In genomic region chr12:100392466-100392865, GRCm38 (mm10) we compare ENCODE assay signal across 12 mouse cellular contexts.
DNase-seq lines count a peak whose midpoint lies in the region; ATAC-seq and TF ChIP-seq lines count a peak whose summit lies in the region.
"Had no signal": no experiment of that assay in that cellular context is flagged by ENCODE, and none has a peak within 500 bp of the region (broad histone marks: within the 10 kb centered on the region; RNA-seq: fewer than 3 reads in every experiment).

No protein-coding gene starts in this region.

- no peak for TF ChIP-seq CTCF in hindbrain, postnatal 0 days (IDR thresholded peaks at IDR 0.05; ENCODE audit: low read depth)
- no peak for TF ChIP-seq CTCF in stomach, postnatal 0 days (IDR thresholded peaks at IDR 0.05; ENCODE audit: low read depth)

- no peak overlapping the region for H3K4me2 ChIP-seq in hindbrain, postnatal 0 days (ENCODE audit: low read depth, low read length)
- H3K4me2 ChIP-seq in hindbrain, embryonic 14.5 days (replicated peaks) = no peak overlapping the region
- no peak overlapping the region for H3K4me2 ChIP-seq in midbrain, embryonic 15.5 days
- H3K4me2 ChIP-seq in midbrain, embryonic 11.5 days = no peak overlapping the region
- no peak overlapping the region for H3K4me2 ChIP-seq in stomach, postnatal 0 days (replicated peaks; ENCODE audit: low read depth)
- H3K4me2 ChIP-seq: embryonic facial prominence, embryonic 13.5 days; limb, embryonic 13.5 days; lung, embryonic 15.5 days had no signal

- no peak for TF ChIP-seq EP300 in stomach, postnatal 0 days (optimal IDR thresholded peaks at IDR 0.05)

- no peaks in the 10 kb centered on the region for H3K27me3 ChIP-seq in hindbrain, postnatal 0 days (ENCODE audit: insufficient read depth, low read length)
- no peaks in the 10 kb centered on the region for H3K27me3 ChIP-seq in hindbrain, embryonic 14.5 days (ENCODE audit: control insufficient read depth, insufficient read depth, low read length)
- no peaks in the 10 kb centered on the region for H3K27me3 ChIP-seq in midbrain, embryonic 15.5 days (replicated peaks)
- H3K27me3 ChIP-seq in midbrain, embryonic 11.5 days (ENCODE audit: control insufficient read depth, insufficient read depth, low read length) = no peaks in the 10 kb centered on the region
- H3K27me3 ChIP-seq in stomach, postnatal 0 days (ENCODE audit: control insufficient read depth, insufficient read depth, low read length) = no peaks in the 10 kb centered on the region
- H3K27me3 ChIP-seq: embryonic facial prominence, embryonic 13.5 days; limb, embryonic 13.5 days; lung, embryonic 15.5 days had no signal

- H3K36me3 ChIP-seq in hindbrain, postnatal 0 days (ENCODE audit: insufficient read depth, low read length) = peaks cover 4% of the 10 kb centered on the region; the same call in 1 of the 2 replicates
- peaks cover 11% of the 10 kb centered on the region; the same call in 1 of the 2 replicates for H3K36me3 ChIP-seq in hindbrain, embryonic 14.5 days (replicated peaks; ENCODE audit: control insufficient read depth, insufficient read depth)
- H3K36me3 ChIP-seq in midbrain, embryonic 15.5 days (replicated peaks) = peaks cover 3% of the 10 kb centered on the region; the same call in 1 of the 2 replicates
- no peaks in the 10 kb centered on the region; the same call in 1 of the 2 replicates for H3K36me3 ChIP-seq in midbrain, embryonic 11.5 days (ENCODE audit: control insufficient read depth, insufficient read depth, low read length)
- no peaks in the 10 kb centered on the region for H3K36me3 ChIP-seq in stomach, postnatal 0 days (ENCODE audit: control insufficient read depth, insufficient read depth, low read length)

- ATAC-seq in cerebellum, adult (ENCODE audit: insufficient number of reproducible peaks, low FRiP score, low TSS enrichment) = peak; percentile 78
- no peak for ATAC-seq in hindbrain, postnatal 0 days
- ATAC-seq in hindbrain, embryonic 14.5 days (ENCODE audit: low FRiP score) = no peak
- ATAC-seq in midbrain, embryonic 15.5 days (replicated peaks) = no peak
- no peak for ATAC-seq in midbrain, embryonic 11.5 days (ENCODE audit: low FRiP score)
- 0 out of 2 replicates have a peak, but pooled peaks have one; percentile 55 for ATAC-seq in stomach, postnatal 0 days (ENCODE audit: low FRiP score, low TSS enrichment)

- H3K9me3 ChIP-seq in hindbrain, postnatal 0 days (ENCODE audit: low read length) = no peaks in the 10 kb centered on the region
- no peaks in the 10 kb centered on the region for H3K9me3 ChIP-seq in hindbrain, embryonic 14.5 days (ENCODE audit: control insufficient read depth, low read length)
- H3K9me3 ChIP-seq in midbrain, embryonic 15.5 days = no peaks in the 10 kb centered on the region
- no peaks in the 10 kb centered on the region for H3K9me3 ChIP-seq in midbrain, embryonic 11.5 days (ENCODE audit: control insufficient read depth, low read length)
- H3K9me3 ChIP-seq in stomach, postnatal 0 days (ENCODE audit: control insufficient read depth, low read length) = no peaks in the 10 kb centered on the region
- H3K9me3 ChIP-seq: embryonic facial prominence, embryonic 13.5 days; limb, embryonic 13.5 days; lung, embryonic 15.5 days had no signal

- H3K4me3 ChIP-seq in hindbrain, postnatal 0 days (ENCODE audit: low read length) = no peak overlapping the region
- no peak overlapping the region for H3K4me3 ChIP-seq in hindbrain, embryonic 14.5 days (replicated peaks; ENCODE audit: low read length)
- H3K4me3 ChIP-seq in midbrain, embryonic 15.5 days = no peak overlapping the region
- no peak overlapping the region for H3K4me3 ChIP-seq in midbrain, embryonic 11.5 days (ENCODE audit: low read depth, low read length)
- no peak overlapping the region for H3K4me3 ChIP-seq in stomach, postnatal 0 days (ENCODE audit: low read depth, low read length)
- H3K4me3 ChIP-seq: embryonic facial prominence, embryonic 13.5 days; limb, embryonic 13.5 days; lung, embryonic 15.5 days had no signal

- no peak for DNase-seq in cerebellum, postnatal 4 days (ENCODE audit: low spot score in 2 of 2)
- peak; percentile 44 for DNase-seq in hindbrain, postnatal 0 days (ENCODE audit: low spot score)
- DNase-seq in hindbrain, embryonic 14.5 days (ENCODE audit: low spot score) = no peak
- no peak for DNase-seq in midbrain, embryonic 11.5 days (ENCODE audit: low spot score, missing footprints)
- no peak for DNase-seq in stomach, postnatal 0 days (ENCODE audit: low spot score)
- no peak for DNase-seq in adrenal gland, adult 18-20 months (ENCODE audit: low spot score in 2 of 2)
- DNase-seq: right cerebral cortex, postnatal 4 days had no signal

- H3K4me1 ChIP-seq in hindbrain, postnatal 0 days (ENCODE audit: insufficient read depth, low read length) = peaks cover 8% of the 10 kb centered on the region
- H3K4me1 ChIP-seq in hindbrain, embryonic 14.5 days (replicated peaks; ENCODE audit: control insufficient read depth, insufficient read depth, low read length) = peaks cover under 1% of the 10 kb centered on the region
- H3K4me1 ChIP-seq in midbrain, embryonic 15.5 days = peaks cover 12% of the 10 kb centered on the region
- H3K4me1 ChIP-seq in midbrain, embryonic 11.5 days (ENCODE audit: control insufficient read depth, insufficient read depth, low read length) = no peaks in the 10 kb centered on the region
- H3K4me1 ChIP-seq in stomach, postnatal 0 days (replicated peaks; ENCODE audit: control insufficient read depth, insufficient read depth) = no peaks in the 10 kb centered on the region
- H3K4me1 ChIP-seq: lung, embryonic 15.5 days had no signal

- WGBS in hindbrain, postnatal 0 days = 31% methylated on average over 5 of the region's 5 CpGs
- WGBS in hindbrain, embryonic 14.5 days = 48% methylated on average over 5 of the region's 5 CpGs
- WGBS in midbrain, embryonic 15.5 days = 59% methylated on average over 5 of the region's 5 CpGs
- WGBS in midbrain, embryonic 11.5 days = 93% methylated on average over 5 of the region's 5 CpGs
- 56% methylated on average over 5 of the region's 5 CpGs for WGBS in stomach, postnatal 0 days

- peak overlapping the region; percentile 62; the same call in 1 of the 2 replicates for H3K27ac ChIP-seq in hindbrain, postnatal 0 days
- H3K27ac ChIP-seq in hindbrain, embryonic 14.5 days = no peak overlapping the region
- 0 out of 2 replicates have a peak overlapping the region, but pooled peaks have one; percentile 3 for H3K27ac ChIP-seq in midbrain, embryonic 15.5 days
- no peak overlapping the region for H3K27ac ChIP-seq in midbrain, embryonic 11.5 days (ENCODE audit: low read depth, low read length)
- no peak overlapping the region for H3K27ac ChIP-seq in stomach, postnatal 0 days (replicated peaks)
- H3K27ac ChIP-seq: embryonic facial prominence, embryonic 13.5 days; limb, embryonic 13.5 days; lung, embryonic 15.5 days had no signal

- no peak overlapping the region for H3K9ac ChIP-seq in hindbrain, postnatal 0 days (replicated peaks; ENCODE audit: low read length)
- no peak overlapping the region for H3K9ac ChIP-seq in hindbrain, embryonic 14.5 days
- no peak overlapping the region for H3K9ac ChIP-seq in midbrain, embryonic 15.5 days
- H3K9ac ChIP-seq in midbrain, embryonic 11.5 days (ENCODE audit: low read length) = no peak overlapping the region
- H3K9ac ChIP-seq in stomach, postnatal 0 days (ENCODE audit: low read length) = no peak overlapping the region
- H3K9ac ChIP-seq: embryonic facial prominence, embryonic 13.5 days; limb, embryonic 13.5 days; lung, embryonic 15.5 days had no signal

Comparison
In these comparisons a context has a peak if more than half of its experiments do, and no peak if none do; other contexts are left out.
1. H3K27ac ChIP-seq: peak in hindbrain, postnatal 0 days (single experiment) and midbrain, embryonic 15.5 days (single experiment); none in hindbrain, embryonic 14.5 days (single experiment), midbrain, embryonic 11.5 days (single experiment) and stomach, postnatal 0 days (single experiment).
2. ATAC-seq: peak in cerebellum, adult (single experiment) and stomach, postnatal 0 days (single experiment); none in hindbrain, postnatal 0 days (single experiment), hindbrain, embryonic 14.5 days (single experiment), midbrain, embryonic 15.5 days (single experiment) and midbrain, embryonic 11.5 days (single experiment).